Mouse (Mus musculus): ENCODE results near the gene Gm49450.
A peak's percentile ranks its signal among the peaks of the same experiment; 100 is the strongest.

The Gm49450 gene

GRCm38 (mm10) chr15:98953401-98954356, at the start of gene Gm49450, which contains the start of gene Tuba1a:
Gene Gm49450, minus strand, starts transcription at chr15:98953551.
Gene Tuba1a, minus strand, starts transcription at chr15:98953703.
- DNase-seq (ENCODE audit: low spot score in 2 of 2), result peak; percentile 95 to 98

- no peak for DNase-seq (ENCODE audit: low spot score in 2 of 2)
Measured at GRCm38 (mm10) chr15:99001451-99001931, 48.1 kb upstream of the Gm49450 start.

- peak in 1 of 2 experiments; percentile 63 for DNase-seq (ENCODE audit: low spot score in 2 of 2)
Measured at GRCm38 (mm10) chr15:99000535-99001283, 47.4 kb upstream of the Gm49450 start.

DNA sequence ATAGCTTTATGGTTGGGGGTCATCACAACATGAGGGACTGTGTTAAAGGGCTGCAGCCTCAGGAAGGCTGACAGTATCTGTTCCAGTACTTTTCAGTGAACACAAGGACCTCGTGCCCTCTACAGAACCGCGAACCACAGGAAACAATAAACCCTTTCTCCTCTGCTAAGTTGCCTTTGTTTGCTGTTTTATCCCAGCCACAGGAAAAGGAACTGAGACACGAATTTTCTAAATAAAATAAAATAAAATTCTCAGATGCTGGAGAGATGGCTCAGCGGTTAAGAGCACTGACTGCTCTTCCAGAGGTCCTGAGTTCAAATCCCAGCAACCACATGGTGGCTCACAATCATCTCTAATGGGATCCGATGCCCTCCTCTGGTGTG, 45.4 kb upstream of the Gm49450 start:
- DNase-seq (ENCODE audit: low spot score in 2 of 2), result no peak

GRCm38 (mm10) chr15:98997938-98998774, 44.8 kb upstream of the Gm49450 start:
- DNase-seq (ENCODE audit: low spot score in 2 of 2), result no peak

DNA sequence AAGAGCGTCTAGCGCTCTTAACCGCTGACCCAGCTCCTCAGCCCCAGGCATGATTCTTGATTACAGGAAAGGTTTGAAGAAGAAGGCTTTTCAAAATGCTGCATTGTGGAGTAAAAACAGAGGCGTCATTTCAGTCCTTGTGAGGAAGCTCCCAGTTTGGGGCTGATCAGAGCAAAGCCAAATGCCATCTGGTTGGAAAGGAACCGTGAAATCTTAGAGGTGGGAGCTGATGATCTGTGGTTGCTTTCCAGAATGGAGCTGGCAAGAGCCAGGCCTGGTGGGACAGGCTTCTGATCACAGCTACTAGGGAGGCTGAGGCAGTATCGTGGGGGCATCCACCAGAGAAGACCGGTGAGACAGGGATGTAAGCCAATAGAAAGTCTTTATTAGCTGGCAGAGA, 43.5 kb upstream of the Gm49450 start:
- DNase-seq (ENCODE audit: low spot score in 2 of 2), result no peak

DNA sequence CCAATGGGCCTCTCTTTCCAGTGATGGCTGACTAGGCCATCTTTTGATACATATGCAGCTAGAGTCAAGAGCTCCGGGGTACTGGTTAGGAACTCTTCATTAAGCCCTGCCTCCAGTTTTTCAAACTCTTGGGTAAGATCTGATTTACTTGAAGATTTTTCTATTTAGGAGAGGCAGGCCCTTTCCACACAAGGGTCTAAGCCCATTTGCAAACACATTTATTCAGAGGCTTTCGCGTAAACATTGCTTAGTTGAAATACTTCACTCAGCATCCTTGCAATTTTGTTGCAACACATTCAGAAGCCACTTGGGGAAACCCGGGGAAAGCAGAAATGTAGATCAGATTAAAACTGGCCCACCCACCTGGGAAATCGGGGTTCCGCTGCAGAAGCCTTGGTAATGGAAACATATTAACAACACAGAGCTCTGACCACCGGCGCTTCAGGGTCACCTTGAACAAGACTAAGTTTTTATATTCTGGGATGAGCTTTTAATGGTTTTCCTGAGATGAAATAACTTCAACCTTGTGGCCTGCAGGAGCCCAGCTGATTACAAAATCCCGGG, 41.7 kb upstream of the Gm49450 start:
- no peak for DNase-seq (ENCODE audit: low spot score in 2 of 2)

DNA sequence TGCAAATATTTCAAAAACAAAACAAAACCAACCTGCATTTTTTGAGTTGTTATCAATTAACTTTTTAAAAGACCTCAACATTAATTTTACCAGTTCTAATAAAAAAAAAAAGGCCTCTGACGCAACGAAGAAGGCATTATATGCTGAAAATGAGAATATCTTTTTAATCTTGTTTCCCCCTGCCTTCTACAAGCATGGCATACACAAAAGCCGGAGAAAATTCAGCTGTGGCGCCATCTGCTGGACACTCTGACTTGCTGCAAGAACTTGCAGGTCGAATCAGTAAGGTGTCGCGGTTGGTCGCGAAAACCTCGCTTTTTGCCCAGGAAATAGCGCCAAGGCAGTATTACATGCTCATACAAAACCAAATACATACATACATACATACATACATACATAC, 40.5 kb upstream of the Gm49450 start:
- DNase-seq (ENCODE audit: low spot score in 2 of 2), result peak; percentile 82 to 89

DNA sequence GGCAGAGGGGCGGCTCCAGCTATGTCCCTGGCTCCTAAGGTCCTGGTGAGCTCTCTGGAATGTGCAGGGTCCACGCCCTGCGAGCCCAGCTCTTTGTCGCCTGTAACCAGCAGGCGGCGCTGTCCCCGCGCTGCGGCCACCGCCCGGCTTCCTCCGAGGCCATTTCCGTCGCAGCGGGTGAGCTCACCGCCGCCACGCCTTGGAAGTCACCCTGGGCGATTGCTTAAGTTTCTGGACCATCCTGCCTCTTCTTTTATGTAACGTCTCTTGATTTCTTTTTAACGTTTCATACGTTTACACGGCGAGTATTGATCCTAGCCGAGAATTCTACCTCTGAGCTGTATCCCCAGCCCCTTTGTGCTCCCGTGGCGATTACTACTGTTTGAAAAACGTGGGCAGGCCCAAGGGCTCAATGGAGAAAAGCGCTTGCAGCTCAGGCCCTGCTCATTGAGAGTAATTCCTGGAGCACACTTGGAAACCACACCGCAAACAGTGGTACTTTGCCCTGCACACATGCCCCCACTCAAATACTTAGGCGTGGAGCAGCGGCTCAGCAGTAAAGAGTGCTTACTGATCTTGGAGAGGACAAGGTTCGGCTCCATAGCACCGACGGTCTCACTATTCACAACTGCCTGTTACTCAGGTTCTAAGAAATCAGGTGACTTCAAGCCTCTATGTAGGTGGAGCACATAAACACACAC, 39.9 kb upstream of the Gm49450 start:
- peak; percentile 81 to 93 for DNase-seq (ENCODE audit: low spot score in 2 of 2)

DNA sequence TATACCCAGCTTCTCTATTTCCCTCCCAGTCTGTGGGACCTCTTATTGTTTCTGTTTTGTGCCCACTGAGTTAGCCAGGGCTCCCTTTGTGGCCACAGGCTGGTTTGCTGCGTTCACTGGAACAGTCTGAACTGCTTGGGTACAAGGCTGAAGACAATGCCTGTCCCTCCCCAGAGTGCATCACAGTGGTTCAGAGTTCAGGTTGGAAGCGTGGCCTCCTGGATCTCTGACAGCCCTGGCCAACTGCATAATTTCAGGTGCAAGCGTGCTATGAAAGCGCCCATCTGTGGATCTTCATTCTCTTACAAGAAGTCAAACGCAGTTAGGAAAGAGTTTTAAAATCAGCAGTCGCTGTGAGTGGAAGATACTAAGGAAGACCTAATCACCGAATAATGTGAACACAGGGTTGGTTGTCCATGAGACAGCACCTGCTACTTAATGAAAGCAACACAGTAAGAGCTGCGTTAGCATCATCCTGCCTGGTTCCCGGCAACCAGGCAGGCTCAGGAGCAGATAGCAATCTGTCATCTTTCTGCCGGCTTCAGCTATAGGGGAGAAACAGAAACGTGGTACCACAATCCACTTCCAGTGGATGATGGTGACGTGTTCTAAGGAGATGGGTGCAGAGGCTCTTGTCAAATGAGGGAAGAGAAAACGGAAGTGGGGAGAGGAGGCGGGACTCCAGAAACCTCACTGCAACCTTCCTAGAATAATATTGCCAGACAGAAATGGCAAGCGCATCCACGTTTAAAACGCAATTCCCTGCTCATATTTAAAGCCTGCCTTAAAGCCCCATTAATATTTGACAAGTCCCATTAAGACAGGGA, 38.9 kb upstream of the Gm49450 start:
- DNase-seq (ENCODE audit: low spot score in 2 of 2), result peak; percentile 38 to 43

DNA sequence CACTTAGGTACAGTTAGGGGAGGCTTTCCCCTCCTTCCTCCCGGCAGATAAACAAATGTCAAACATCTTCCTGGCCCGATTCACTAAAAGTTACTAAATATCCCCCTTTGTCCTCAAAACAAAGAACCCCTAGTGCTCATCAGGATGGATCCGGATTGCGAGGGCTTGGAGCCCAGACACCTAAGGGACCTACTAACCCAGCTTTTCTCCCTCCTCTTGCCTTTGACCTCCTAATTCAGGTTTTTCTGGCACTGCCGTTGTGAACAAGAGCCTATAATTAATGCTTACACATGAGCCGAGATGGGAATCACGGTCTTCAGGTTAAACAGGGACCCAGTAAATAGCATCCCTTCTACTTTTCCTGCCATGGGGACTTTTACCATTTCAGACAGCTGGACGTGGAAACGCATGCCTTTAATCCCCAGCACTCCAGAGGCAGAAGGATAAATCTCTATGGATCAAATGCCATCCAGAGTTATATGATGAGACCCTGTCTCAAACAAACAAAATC, 38.2 kb upstream of the Gm49450 start:
- no peak for DNase-seq (ENCODE audit: low spot score in 2 of 2)

DNA sequence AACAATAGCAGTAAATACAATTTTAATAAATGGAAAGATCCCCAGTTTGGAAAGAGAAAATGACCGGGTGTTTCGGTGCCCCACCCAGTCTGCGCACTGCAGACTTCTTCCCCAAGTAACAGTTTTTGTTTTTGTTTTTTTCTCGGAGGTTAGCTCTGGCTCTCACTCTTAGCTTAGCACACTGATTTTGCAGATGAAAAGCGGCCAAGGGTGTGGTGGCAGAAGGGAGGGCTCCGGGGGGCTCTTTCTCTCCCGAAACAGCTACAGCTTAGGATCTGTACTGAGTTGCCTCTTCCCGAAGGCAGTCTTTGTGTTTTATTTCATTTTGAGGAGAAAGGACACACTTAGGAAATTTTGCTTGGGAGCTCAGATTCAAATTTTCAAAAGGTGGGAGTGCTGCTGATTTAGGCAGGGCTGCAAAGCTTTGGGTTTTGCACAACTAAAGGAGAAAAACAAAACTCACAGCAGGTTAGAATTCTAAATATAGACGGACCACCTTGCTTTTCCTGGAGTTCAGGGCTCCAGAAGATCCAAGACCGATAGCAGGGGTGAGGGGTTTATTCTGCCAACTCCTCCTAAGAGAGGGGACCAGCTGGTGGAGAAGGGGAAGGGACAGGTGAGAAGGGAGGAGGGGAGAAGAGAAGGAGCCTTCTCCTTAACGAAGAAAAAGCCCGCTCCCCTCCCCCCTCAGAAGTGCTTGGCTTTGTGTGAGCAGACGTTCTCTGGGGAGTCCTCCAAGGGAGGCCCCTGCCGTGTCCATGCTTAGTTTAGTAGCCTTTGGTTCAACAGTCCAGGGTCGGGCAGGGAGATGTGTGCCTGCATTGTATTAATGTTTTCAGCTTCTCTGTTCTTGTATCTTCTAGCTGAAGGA, 37.6 kb upstream of the Gm49450 start:
- no peak for DNase-seq (ENCODE audit: low spot score in 2 of 2)

GRCm38 (mm10) chr15:98989701-98990430, 36.5 kb upstream of the Gm49450 start:
- DNase-seq (ENCODE audit: low spot score in 2 of 2), result no peak

- no peak for DNase-seq (ENCODE audit: low spot score in 2 of 2)
Measured at GRCm38 (mm10) chr15:98988787-98989186, 35.4 kb upstream of the Gm49450 start.

GRCm38 (mm10) chr15:98987661-98988181, 34.4 kb upstream of the Gm49450 start:
- DNase-seq (ENCODE audit: low spot score in 2 of 2), result no peak

GRCm38 (mm10) chr15:98987077-98987630, 33.8 kb upstream of the Gm49450 start:
- no peak for DNase-seq (ENCODE audit: low spot score in 2 of 2)

All from thymus, postnatal 10 days (tissue).